Mouse (Mus musculus) C2C12 (cell line): ENCODE measurements around the gene Nr4a1. TPM values are rescaled to one million over a fixed set of nuclear protein-coding genes. Genes with fewer than 3 reads are reported as not detected.

ENCODE experiments used
- H3K27me3 ChIP-seq: one replicate; pipeline ENCODE4 v1.6.1; 2011; ENCODE audit not compliant: control insufficient read depth, insufficient read depth, insufficient read length
- H3K36me3 ChIP-seq: one replicate; pipeline ENCODE4 v1.6.1; 2011; ENCODE audit not compliant: control insufficient read depth, insufficient read depth
- H3K4me3 ChIP-seq: one replicate; pipeline ENCODE4 v1.5.1; 2011; ENCODE audit warnings: mild to moderate bottlenecking, control low read depth; ENCODE audit not compliant: poor library complexity, insufficient read depth, severe bottlenecking
- H3K79me2 ChIP-seq: one replicate; pipeline ENCODE4 v1.6.1; 2011; ENCODE audit not compliant: control insufficient read depth, insufficient read depth
- H3K79me3 ChIP-seq: one replicate; pipeline ENCODE4 v1.6.1; 2011; ENCODE audit warnings: low read depth, control low read depth
- H3ac ChIP-seq: one replicate; pipeline ENCODE3; 2011; ENCODE audit warnings: low read depth; ENCODE audit not compliant: control insufficient read depth, insufficient read length
- CEBPB ChIP-seq: IDR thresholded peaks from one replicate; pipeline ENCODE4 v1.6.1; 2011; ENCODE audit warnings: low read depth, mild to moderate bottlenecking, control low read depth, moderate library complexity
- CTCF ChIP-seq: IDR thresholded peaks from one replicate; pipeline ENCODE4 v1.5.1; 2011; ENCODE audit not compliant: control insufficient read depth, insufficient read depth, insufficient read length
- FOSL1 ChIP-seq: IDR thresholded peaks from one replicate; pipeline ENCODE4 v1.8.0; 2011; ENCODE audit warnings: mild to moderate bottlenecking, low read length; ENCODE audit not compliant: poor library complexity, insufficient read depth, severe bottlenecking
- MAX ChIP-seq: IDR thresholded peaks from one replicate; pipeline ENCODE4 v1.6.1; 2011; ENCODE audit warnings: mild to moderate bottlenecking, control low read depth
- MYOD1 ChIP-seq: IDR thresholded peaks from one replicate; pipeline ENCODE4 v1.6.1; 2011; ENCODE audit warnings: low read depth; ENCODE audit not compliant: control insufficient read depth, insufficient read length
- MYOG ChIP-seq: IDR thresholded peaks from one replicate; pipeline ENCODE4 v1.6.1; 2011; ENCODE audit not compliant: control insufficient read depth, insufficient read length; ENCODE audit errors: extremely low read depth
- USF1 ChIP-seq: IDR thresholded peaks from one replicate; pipeline ENCODE4 v1.6.1; 2011; ENCODE audit warnings: low read depth, mild to moderate bottlenecking, control low read depth, moderate library complexity
- polyA plus RNA-seq: library from polyadenylated mRNA; unstranded; fragments of >200 nt; fragmentation: generic; extraction: Trizol; gene quantifications from one replicate; pipeline ENCODE4 v1.2.1, GENCODE M21; 2012; ENCODE audit warnings: missing spikeins

Gene Nr4a1
- polyA plus RNA-seq, 1 experiment = 8.1 TPM

DNA sequence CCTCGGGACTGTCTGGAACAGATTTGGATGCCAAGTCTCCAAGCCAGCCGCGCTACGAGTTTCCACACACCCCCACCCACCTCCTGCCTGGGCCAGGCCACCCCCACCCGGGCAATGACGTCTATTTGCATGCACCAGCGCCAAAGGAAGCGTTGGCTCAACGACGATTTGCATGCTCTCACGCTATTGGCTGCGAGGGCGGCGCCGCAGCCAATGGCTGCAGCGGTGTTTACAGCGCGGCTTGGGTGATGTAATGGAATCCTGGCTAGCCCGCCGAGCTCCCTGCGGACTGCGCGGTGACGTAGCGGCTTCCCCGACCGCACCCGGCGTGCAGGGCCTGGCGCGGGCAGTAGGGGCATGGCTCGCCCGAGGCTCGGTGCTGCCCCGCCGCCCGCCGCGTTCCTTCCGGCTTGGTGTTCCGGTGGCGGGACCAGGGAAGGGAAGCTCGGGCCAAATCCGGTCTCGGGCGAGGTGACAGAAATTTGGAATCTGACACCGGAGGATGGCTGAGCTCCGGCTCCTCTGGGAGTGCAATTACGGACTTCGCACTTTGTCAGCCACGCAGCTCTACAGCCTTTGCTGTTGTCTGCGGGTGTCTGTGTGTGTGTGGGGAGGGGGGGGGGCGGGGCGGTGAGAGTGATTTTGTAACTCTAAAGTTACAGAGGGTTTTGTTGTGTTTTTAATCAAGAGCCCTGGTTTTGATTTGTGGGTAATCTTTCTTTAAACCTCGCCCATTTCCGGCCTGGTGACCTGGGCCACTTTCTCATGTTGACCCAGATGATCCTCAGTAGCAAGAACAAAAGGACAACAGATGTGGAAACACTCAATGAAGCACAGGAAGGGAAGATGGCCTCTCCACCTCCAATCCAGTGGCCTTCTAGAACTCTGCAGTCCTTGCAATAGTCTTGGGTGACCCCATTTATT lies 7.6 kb upstream of the Nr4a1 start:
- Histone ChIP-seq H3K79me2 (no peaks in the 10 kb centered on the region), H3K36me3 (no peaks in the 10 kb centered on the region), H3K27me3 (no peaks in the 10 kb centered on the region), H3K4me3 (peak overlapping the region; percentile 33), H3ac (peak overlapping the region; percentile 71), H3K79me3 (no peaks in the 10 kb centered on the region)
- TF ChIP-seq CTCF = no peak
- TF ChIP-seq MYOD1 = no peak
- no peak for TF ChIP-seq FOSL1
- TF ChIP-seq USF1 = no peak
- TF ChIP-seq MAX = peak; percentile 79
- no peak for TF ChIP-seq MYOG
- TF ChIP-seq CEBPB = peak; percentile 2

- H3K4me3 ChIP-seq = no peak overlapping the region
- TF ChIP-seq MYOG = no peak
- no peak for TF ChIP-seq CEBPB
- no peak for TF ChIP-seq MYOD1
- no peak for TF ChIP-seq CTCF
- TF ChIP-seq FOSL1 = no peak
- TF ChIP-seq USF1 = no peak
- no peak for TF ChIP-seq MAX
- H3ac ChIP-seq = no peak overlapping the region
- H3K79me2 ChIP-seq = no peaks in the 10 kb centered on the region
- no peaks in the 10 kb centered on the region for H3K79me3 ChIP-seq
- H3K27me3 ChIP-seq = no peaks in the 10 kb centered on the region
- H3K36me3 ChIP-seq = no peaks in the 10 kb centered on the region
Measured at GRCm38 (mm10) chr15:101247155-101247498, 6.9 kb upstream of the Nr4a1 start.

DNA sequence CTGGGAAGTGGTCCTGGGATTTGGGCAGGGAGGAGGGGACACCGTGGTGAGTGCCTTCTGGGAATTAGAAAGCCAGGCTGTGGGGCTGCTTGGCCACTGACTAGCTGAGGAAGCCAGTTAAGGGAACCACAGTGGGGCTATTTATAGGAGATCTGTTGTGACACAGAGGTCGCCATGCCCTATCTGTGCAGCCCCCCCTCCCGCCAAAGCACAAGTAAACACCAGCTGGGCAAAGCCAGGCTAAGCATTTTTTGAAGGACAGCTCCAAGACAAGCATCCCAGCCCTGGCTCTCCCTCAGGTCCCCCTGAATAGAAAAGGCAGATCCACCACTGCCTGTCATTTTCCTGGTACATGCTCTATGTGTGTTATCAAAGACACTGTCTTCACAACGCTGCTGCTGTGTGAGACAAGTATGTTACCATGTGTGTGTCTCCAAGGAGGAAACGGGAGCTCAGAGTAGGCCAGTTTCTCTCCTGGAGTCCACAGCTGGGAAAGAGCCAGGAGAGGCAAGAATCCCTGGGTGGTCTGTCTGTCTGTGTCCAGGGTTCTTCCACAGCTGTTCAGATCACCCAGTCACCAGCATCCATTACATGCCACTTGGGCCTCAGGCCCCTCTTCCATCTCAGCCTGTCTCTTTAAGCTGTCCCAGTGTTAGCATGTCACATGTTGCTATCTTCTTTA lies 5.9 kb upstream of the Nr4a1 start:
- TF ChIP-seq MYOG = no peak
- TF ChIP-seq CTCF = no peak
- TF ChIP-seq MYOD1 = no peak
- Histone ChIP-seq H3K79me2 (no peaks in the 10 kb centered on the region), H3K4me3 (no peak overlapping the region), H3K36me3 (no peaks in the 10 kb centered on the region), H3K27me3 (no peaks in the 10 kb centered on the region), H3K79me3 (no peaks in the 10 kb centered on the region), H3ac (no peak overlapping the region)

GRCm38 (mm10) chr15:101250220-101250800 lies 3.8 kb upstream of the Nr4a1 start:
- Histone ChIP-seq H3K79me3 (peaks cover 3% of the 10 kb centered on the region), H3K4me3 (no peak overlapping the region), H3K36me3 (no peaks in the 10 kb centered on the region), H3K79me2 (peaks cover 11% of the 10 kb centered on the region), H3ac (no peak overlapping the region), H3K27me3 (no peaks in the 10 kb centered on the region)
- TF ChIP-seq USF1 (peak; percentile 25), CTCF (no peak)

DNA sequence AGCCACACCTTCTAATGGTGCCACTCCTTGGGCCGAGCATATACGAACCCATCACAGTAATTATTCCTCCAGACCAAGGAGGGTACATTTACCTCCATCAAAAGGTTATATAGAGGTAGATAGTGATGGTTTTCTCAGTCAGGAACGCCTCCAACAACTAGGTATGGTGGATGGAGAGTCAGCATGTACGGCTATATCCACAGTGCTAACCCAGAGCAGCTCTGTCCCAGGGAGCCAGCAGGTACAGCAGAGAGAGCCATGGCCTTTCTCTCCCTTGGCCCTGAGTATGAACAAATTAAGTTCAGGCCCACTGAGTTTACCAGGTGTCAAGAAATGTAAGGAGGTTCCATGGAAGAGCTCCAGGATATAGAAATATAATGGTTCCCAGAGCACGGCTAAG lies 2.1 kb upstream of the Nr4a1 start:
- Histone ChIP-seq H3K4me3 (no peak overlapping the region), H3K36me3 (no peaks in the 10 kb centered on the region), H3K79me2 (peaks cover 22% of the 10 kb centered on the region), H3K79me3 (peaks cover 3% of the 10 kb centered on the region), H3K27me3 (no peaks in the 10 kb centered on the region), H3ac (no peak overlapping the region)
- TF ChIP-seq MAX (no peak), USF1 (no peak), CEBPB (no peak), FOSL1 (no peak), MYOG (no peak), CTCF (no peak), MYOD1 (no peak)
